11 mouse cellular contexts compared by ENCODE assay signal in genomic region chr6:117299503-117300288, GRCm38 (mm10).
DNase-seq lines count a peak whose midpoint lies in the region; ATAC-seq lines count a peak whose summit lies in the region.
"Had no signal": no experiment of that assay in that cellular context is flagged by ENCODE, and none has a peak within 500 bp of the region (broad histone marks: within the 10 kb centered on the region; RNA-seq: fewer than 3 reads in every experiment).

No protein-coding gene starts in this region.

- H3K4me3 ChIP-seq in limb, embryonic 11.5 days (ENCODE audit: low read depth, low read length), result no peak overlapping the region
- H3K4me3 ChIP-seq in limb, embryonic 10.5 days, result no peak overlapping the region
- H3K4me3 ChIP-seq in embryonic facial prominence, embryonic 10.5 days, result no peak overlapping the region
- H3K4me3 ChIP-seq: erythroblast, embryonic 14.5 days; limb, embryonic 12.5 days had no signal

- H3K4me2 ChIP-seq in limb, embryonic 11.5 days (ENCODE audit: low read depth, severe bottlenecking), result no peak overlapping the region
- H3K4me2 ChIP-seq: limb, embryonic 12.5 days had no signal

- H3K36me3 ChIP-seq in limb, embryonic 11.5 days (ENCODE audit: control insufficient read depth, insufficient read depth, low read length), result no peaks in the 10 kb centered on the region
- no peaks in the 10 kb centered on the region for H3K36me3 ChIP-seq in limb, embryonic 10.5 days
- H3K36me3 ChIP-seq in embryonic facial prominence, embryonic 10.5 days (replicated peaks), result no peaks in the 10 kb centered on the region
- H3K36me3 ChIP-seq: limb, embryonic 12.5 days had no signal

- 59% methylated on average over 7 of the region's 7 CpGs for WGBS in limb, embryonic 11.5 days
- WGBS in limb, embryonic 10.5 days, result 57% methylated on average over 7 of the region's 7 CpGs
- WGBS in embryonic facial prominence, embryonic 10.5 days, result 46% methylated on average over 7 of the region's 7 CpGs

- DNase-seq in adrenal gland, adult 2 months, result peak; percentile 78
- no peak for DNase-seq in adrenal gland, postnatal 25 days
- peak; percentile 18 for DNase-seq in limb, embryonic 11.5 days (ENCODE audit: low spot score)
- DNase-seq in limb, embryonic 10.5 days (ENCODE audit: low spot score), result no peak
- DNase-seq in embryonic facial prominence, embryonic 10.5 days (ENCODE audit: low spot score), result no peak
- DNase-seq in lung, postnatal 25 days (ENCODE audit: low spot score), result peak; percentile 11
- no peak for DNase-seq in thymus, adult 18-20 months
- no peak for DNase-seq in layer of hippocampus, postnatal 25 days (ENCODE audit: extremely low spot score in 1 of 2, low spot score in 1 of 2)
- DNase-seq: thymus, adult 2 months had no signal

- no peaks in the 10 kb centered on the region for H3K4me1 ChIP-seq in limb, embryonic 11.5 days (ENCODE audit: control insufficient read depth, insufficient read depth, low read length)
- H3K4me1 ChIP-seq in limb, embryonic 10.5 days, result peaks cover 13% of the 10 kb centered on the region
- H3K4me1 ChIP-seq in embryonic facial prominence, embryonic 10.5 days, result peaks cover 14% of the 10 kb centered on the region

- H3K9ac ChIP-seq in limb, embryonic 11.5 days (ENCODE audit: low read length), result no peak overlapping the region
- H3K9ac ChIP-seq: limb, embryonic 12.5 days had no signal

- ATAC-seq in limb, embryonic 11.5 days (ENCODE audit: insufficient number of reproducible peaks, low FRiP score, low TSS enrichment, low read depth), result no peak

- H3K27me3 ChIP-seq in limb, embryonic 11.5 days (ENCODE audit: control insufficient read depth, insufficient read depth, low read length), result no peaks in the 10 kb centered on the region
- H3K27me3 ChIP-seq in limb, embryonic 10.5 days (ENCODE audit: low read depth, poor library complexity, severe bottlenecking), result no peaks in the 10 kb centered on the region
- no peaks in the 10 kb centered on the region for H3K27me3 ChIP-seq in embryonic facial prominence, embryonic 10.5 days (replicated peaks; ENCODE audit: low read depth, poor library complexity, severe bottlenecking)
- H3K27me3 ChIP-seq: limb, embryonic 12.5 days had no signal

- no peaks in the 10 kb centered on the region for H3K9me3 ChIP-seq in limb, embryonic 11.5 days (ENCODE audit: control insufficient read depth, low read length)
- H3K9me3 ChIP-seq in limb, embryonic 10.5 days (replicated peaks), result no peaks in the 10 kb centered on the region
- no peaks in the 10 kb centered on the region for H3K9me3 ChIP-seq in embryonic facial prominence, embryonic 10.5 days
- H3K9me3 ChIP-seq: limb, embryonic 12.5 days had no signal

- H3K27ac ChIP-seq in limb, embryonic 11.5 days (replicated peaks; ENCODE audit: low read depth, low read length), result no peak overlapping the region
- H3K27ac ChIP-seq in limb, embryonic 10.5 days, result no peak overlapping the region
- H3K27ac ChIP-seq in embryonic facial prominence, embryonic 10.5 days (replicated peaks), result 0 out of 2 replicates have a peak overlapping the region, but pooled peaks have one; percentile 4
- H3K27ac ChIP-seq: limb, embryonic 12.5 days had no signal

Comparison
In these comparisons a context has a peak if more than half of its experiments do, and no peak if none do; other contexts are left out.
1. DNase-seq: peak in adrenal gland, adult 2 months (single experiment), limb, embryonic 11.5 days (single experiment) and lung, postnatal 25 days (single experiment); none in adrenal gland, postnatal 25 days (single experiment), limb, embryonic 10.5 days (single experiment), embryonic facial prominence, embryonic 10.5 days (single experiment), thymus, adult 18-20 months (0 of 2) and layer of hippocampus, postnatal 25 days (0 of 2).